Mouse (Mus musculus) liver, adult 2 months (tissue): ENCODE measurements at regions not wholly inside any gene's neighbourhood (a gene's known extent, or its start where the extent isn't known, plus 50 kb on each side); places are given as distances from the start of the nearest gene placed in this dataset.

Experiments
- CTCF ChIP-seq: fragments of 200-500 bp; IDR thresholded peaks from 2 replicates; pipeline ENCODE4 v1.5.1; 2011; ENCODE audit warnings: low read depth, low read length, control low read depth
- POLR2A ChIP-seq: fragments of 200-500 bp; IDR thresholded peaks from 2 replicates; pipeline ENCODE4 v1.6.1; 2011; ENCODE audit warnings: low read length, control low read depth; ENCODE audit not compliant: insufficient read depth; ENCODE audit errors: extremely low read depth

DNA sequence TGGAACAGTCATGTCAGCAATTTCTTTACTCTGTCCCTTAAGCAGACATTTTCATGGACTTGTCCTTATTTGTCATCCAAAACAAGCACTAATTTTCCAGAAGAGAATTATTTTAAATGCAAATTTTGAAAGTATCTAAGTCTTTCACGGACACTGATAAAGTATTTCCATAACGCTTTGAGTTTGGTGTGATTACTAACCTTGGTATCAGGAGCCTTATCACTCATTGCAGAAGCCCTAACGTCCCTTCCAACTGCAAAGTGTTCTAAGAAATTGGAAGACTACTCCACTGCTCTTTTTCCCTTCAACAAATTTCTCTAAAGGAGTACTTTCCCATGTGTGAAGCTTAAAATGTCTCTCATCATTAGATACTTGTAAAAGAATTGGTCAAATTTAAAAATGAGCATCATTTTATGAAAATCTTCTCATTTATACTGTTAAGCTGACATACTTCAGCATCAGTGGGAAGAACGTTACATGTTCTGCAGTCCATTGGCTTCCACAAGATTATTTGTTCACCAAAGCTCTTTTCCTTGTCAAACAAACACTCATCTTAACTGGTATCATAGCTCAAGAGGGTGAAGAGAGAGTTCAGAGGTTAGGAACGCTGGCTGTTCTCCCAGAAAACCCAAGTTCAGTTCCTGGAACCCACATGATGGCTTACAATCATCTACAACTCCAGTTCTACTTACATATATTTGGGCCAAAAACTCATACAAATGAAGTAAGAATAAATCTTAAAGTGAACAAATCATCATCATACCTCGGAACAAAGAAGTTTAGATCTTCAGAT lies 263.6 kb upstream of the Mad2l1 start:
- no peak for TF ChIP-seq POLR2A
- no peak for TF ChIP-seq CTCF
